Mouse (Mus musculus): ENCODE data around the gene Dppa3. TPM values are rescaled to one million over a fixed set of nuclear protein-coding genes. Genes with fewer than 3 reads are reported as not detected.
"Not testable (repeated sequence)": the region's sequence is repeated elsewhere in the genome, so short reads cannot be mapped to it uniquely, and the experiment has no call there.

The Dppa3 gene
- total RNA-seq, 2 experiments from 2014 or later: not detected

DNA sequence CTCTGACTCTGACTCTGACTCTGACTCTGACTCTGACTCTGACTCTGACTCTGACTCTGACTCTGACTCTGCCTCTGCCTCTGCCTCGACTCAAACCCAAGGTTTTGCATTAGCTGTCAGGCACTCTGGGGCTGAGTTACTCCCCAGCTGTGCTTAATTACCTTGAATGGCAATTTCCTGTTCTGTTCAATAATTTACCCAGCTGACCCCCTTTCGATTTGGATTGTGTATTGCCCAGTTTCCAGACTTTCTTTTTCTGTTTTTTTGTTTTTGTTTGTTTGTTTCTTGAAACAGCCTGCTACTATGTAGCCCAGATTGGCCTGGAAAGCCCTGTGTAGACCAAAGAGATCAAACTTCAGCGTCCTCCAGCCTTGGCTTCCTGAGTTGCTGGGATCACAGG lies 10.2 kb upstream of the Dppa3 start:
- Histone ChIP-seq H3K27ac (no peak overlapping the region), H3K4me3 (no peak overlapping the region)
- DNase-seq (ENCODE audit: extremely low spot score in 1 of 2, low spot score in 2 of 2): no peak
- intact Hi-C loops (cut with DNase I): no loop called here
- TF ChIP-seq CTCF (IDR thresholded peaks at IDR 0.05): no peak

DNA sequence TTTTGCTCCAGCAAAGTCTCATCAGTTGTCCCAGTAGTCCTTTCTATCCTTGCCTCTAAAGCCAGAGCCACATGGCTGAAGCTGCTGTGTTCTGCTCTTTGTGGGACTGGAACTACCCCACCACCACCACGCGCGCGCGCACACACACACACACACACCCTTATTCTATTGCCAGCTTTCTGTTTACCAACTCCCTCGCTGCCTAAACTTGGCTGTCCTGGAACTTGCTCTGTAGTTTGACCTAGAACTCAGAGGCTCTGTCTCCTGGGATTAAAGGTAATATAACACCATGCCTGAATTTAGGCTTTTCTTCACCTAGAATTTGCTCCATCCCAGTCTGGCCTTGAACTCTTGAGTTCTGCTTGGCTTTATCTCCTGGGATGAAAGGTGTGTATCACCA lies 5.1 kb upstream of the Dppa3 start:
- Histone ChIP-seq H3K4me3 (no peak overlapping the region), H3K27ac (no peak overlapping the region)
- no peak for DNase-seq (ENCODE audit: extremely low spot score in 1 of 2, low spot score in 2 of 2)
- intact Hi-C loops (cut with DNase I): no loop called here
- TF ChIP-seq CTCF (IDR thresholded peaks at IDR 0.05): no peak

GRCm38 (mm10) chr6:122624480-122624879 lies 1.7 kb upstream of the Dppa3 start:
- intact Hi-C loops (cut with DNase I): no loop called here
- DNase-seq (ENCODE audit: extremely low spot score in 1 of 2, low spot score in 2 of 2): no peak
- no peak overlapping the region for H3K4me3 ChIP-seq
- TF ChIP-seq CTCF (IDR thresholded peaks at IDR 0.05): no peak
- H3K27ac ChIP-seq: no peak overlapping the region

GRCm38 (mm10) chr6:122625156-122625555 lies 1.1 kb upstream of the Dppa3 start:
- no peak for TF ChIP-seq CTCF (IDR thresholded peaks at IDR 0.05)
- Histone ChIP-seq H3K4me3 (no peak overlapping the region), H3K27ac (no peak overlapping the region)
- DNase-seq (ENCODE audit: extremely low spot score in 1 of 2, low spot score in 2 of 2): no peak
- intact Hi-C loops (cut with DNase I): no loop called here

DNA sequence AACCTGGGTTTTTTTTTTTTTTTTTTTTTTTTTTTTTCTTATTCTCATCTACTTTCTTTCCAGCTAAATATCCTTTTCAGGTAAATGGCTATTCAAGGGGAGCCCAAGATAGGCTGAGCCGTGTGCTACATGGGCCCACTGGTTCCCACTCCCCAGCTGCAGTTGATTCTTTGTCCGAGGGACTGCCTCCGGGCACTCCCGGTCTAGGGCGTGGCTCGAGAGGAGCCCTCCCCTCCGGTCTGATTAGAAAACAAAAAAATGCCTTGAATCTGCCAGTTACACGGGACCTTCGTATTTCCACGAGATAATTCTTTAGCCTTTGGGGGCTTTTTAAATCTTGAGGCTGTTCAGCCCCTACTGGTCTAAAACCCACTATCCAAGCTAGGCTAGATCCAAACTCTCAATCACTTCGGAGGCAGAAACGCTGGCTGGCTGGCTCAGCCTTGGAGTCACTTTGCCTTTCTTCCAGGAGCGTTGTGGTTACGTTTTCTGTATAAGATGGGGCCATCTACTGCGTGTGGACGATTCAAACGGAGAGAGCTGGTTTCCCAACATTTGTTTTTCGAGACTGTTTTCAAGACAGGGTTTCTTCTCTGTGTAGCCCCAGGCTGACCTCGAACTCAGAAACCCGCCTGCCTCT lies 1.4 kb downstream of the Dppa3 start:
- TF ChIP-seq CTCF (IDR thresholded peaks at IDR 0.05): no peak
- intact Hi-C loops (cut with DNase I): no loop called here
- Histone ChIP-seq H3K4me3 (no peak overlapping the region), H3K27ac (no peak overlapping the region)
- no peak for DNase-seq (ENCODE audit: extremely low spot score in 1 of 2, low spot score in 2 of 2)

DNA sequence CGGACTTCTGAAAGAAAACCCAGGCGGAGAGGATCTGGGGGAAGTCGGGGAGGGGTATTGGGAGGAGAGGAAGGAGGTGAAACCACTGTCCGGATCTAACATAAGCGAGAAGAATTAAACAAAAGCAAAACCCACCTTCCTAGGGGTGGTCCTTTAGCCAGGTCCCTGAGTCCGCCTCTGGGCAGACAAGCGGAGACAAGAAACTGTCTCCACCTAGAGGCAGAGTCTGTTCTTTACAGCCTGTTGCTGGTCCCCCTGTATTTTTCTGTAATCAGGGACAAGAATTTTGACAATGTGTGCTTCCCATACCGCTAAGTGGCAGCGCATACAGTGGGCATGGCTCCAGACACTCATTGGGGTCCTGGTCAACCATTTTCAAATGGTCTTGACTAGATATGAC lies 7.2 kb downstream of the Dppa3 start:
- H3K27ac ChIP-seq: no peak overlapping the region
- no peak for DNase-seq (ENCODE audit: extremely low spot score in 1 of 2, low spot score in 2 of 2)
- no peak overlapping the region for H3K4me3 ChIP-seq
- peak; percentile 58 for TF ChIP-seq CTCF (IDR thresholded peaks at IDR 0.05)
- intact Hi-C loops (cut with DNase I): no loop called here

GRCm38 (mm10) chr6:122635315-122635714 lies 9.1 kb downstream of the Dppa3 start:
- no peak for TF ChIP-seq CTCF (IDR thresholded peaks at IDR 0.05)
- intact Hi-C loops (cut with DNase I): no loop called here
- no peak for DNase-seq (ENCODE audit: extremely low spot score in 1 of 2, low spot score in 2 of 2)
- Histone ChIP-seq H3K27ac (no peak overlapping the region), H3K4me3 (no peak overlapping the region)

GRCm38 (mm10) chr6:122636666-122637065 lies 10.5 kb downstream of the Dppa3 start:
- no peak; the same call in 1 of the 2 replicates for TF ChIP-seq CTCF (IDR thresholded peaks at IDR 0.05)
- no peak for DNase-seq (ENCODE audit: extremely low spot score in 1 of 2, low spot score in 2 of 2)
- intact Hi-C loops (cut with DNase I): no loop called here
- Histone ChIP-seq H3K4me3 (no peak overlapping the region), H3K27ac (no peak overlapping the region)

DNA sequence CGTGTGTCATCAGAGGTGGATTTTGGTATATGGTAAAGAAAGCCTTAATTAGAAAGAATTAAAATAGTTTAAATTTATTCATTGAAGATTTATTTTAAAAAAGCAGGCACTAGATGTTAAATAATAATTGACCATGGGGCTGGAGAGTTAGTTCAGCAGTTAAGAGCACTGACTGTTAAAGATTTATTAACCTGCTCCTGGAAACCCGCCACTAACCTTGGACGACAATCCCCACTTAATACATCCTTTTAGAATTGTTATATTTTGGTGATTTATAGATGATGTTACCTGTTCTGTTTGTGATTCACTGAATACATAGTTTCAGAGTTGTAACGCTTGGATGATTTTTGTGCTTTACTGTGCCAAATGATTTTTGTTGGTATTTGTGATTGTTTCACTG lies 11.4 kb downstream of the Dppa3 start:
- DNase-seq (ENCODE audit: extremely low spot score in 1 of 2, low spot score in 2 of 2); intact Hi-C loops (cut with DNase I): not testable (repeated sequence)

GRCm38 (mm10) chr6:122644196-122644595 lies 18.0 kb downstream of the Dppa3 start:
- intact Hi-C loops (cut with DNase I); H3K27ac ChIP-seq; DNase-seq (ENCODE audit: extremely low spot score in 1 of 2, low spot score in 2 of 2); H3K4me3 ChIP-seq: not testable (repeated sequence)

More for the DNA sequence above, 11.4 kb downstream of the Dppa3 start:
- not testable (repeated sequence) for H3K27ac ChIP-seq, H3K4me3 ChIP-seq

DNA sequence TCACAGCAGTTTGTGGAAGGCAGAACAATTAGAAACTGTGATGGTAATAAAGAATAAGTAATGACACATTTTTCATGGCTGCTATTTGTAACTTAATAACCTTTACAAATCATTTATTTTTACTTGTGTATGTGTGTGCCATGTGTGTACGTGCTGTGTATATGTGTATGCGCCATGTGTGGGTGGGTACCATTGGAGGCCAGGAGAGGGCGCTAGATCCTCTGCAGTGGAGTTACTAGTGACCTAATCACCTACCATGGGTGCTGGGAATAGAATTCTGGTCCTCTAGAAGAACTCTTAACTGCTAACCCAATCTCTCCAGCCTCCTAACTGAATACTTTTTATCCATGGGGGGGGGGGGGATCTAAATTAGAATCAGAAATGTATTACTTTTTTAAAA lies 23.7 kb downstream of the Dppa3 start:
- intact Hi-C loops (cut with DNase I): no loop called here
- DNase-seq (ENCODE audit: extremely low spot score in 1 of 2, low spot score in 2 of 2): no peak
- H3K4me3 ChIP-seq: no peak overlapping the region
- TF ChIP-seq CTCF (IDR thresholded peaks at IDR 0.05): no peak; the same call in 1 of the 2 replicates
- H3K27ac ChIP-seq: no peak overlapping the region

DNA sequence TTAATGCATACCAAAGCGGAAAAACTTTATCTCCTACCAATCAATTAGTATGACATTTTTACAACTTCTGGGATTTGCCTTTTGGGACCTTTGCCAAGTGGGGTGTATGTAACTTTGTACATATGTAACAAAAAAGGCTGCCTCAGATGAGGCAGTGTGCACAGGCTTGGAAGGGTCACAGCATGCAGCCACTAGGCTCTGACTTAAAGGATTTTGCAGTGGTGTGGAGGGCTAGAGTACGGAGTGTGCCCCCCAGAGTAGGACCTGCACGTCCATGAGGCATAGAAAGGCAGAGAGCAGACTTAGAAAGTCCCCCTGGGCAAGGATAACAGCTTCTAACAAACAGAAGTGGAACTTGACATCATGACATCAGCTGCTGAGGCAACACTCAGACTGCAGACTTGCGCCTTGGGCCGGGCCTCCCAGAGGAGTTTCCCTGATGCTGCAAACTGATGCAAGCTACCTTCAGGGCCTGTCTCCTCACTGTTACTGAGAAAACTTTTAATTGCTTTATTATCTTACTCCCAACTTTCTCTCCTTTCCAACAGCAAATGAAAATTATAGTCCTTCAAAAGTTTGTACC lies 24.3 kb downstream of the Dppa3 start:
- TF ChIP-seq CTCF (IDR thresholded peaks at IDR 0.05): no peak
- DNase-seq (ENCODE audit: extremely low spot score in 1 of 2, low spot score in 2 of 2): no peak
- intact Hi-C loops (cut with DNase I): no loop called here

GRCm38 (mm10) chr6:122654301-122654700 lies 28.1 kb downstream of the Dppa3 start:
- no peak overlapping the region for H3K27ac ChIP-seq
- H3K4me3 ChIP-seq: no peak overlapping the region
- no peak for TF ChIP-seq CTCF (IDR thresholded peaks at IDR 0.05)
- intact Hi-C loops (cut with DNase I): no loop called here
- DNase-seq (ENCODE audit: extremely low spot score in 1 of 2, low spot score in 2 of 2): no peak

More for the DNA sequence above, 24.3 kb downstream of the Dppa3 start:
- no peak overlapping the region for H3K4me3 ChIP-seq
- no peak overlapping the region for H3K27ac ChIP-seq

Measured in left cerebral cortex, adult 2 months (tissue).